Mouse (Mus musculus) liver, postnatal 0 days (tissue): Measurements from ENCODE around the gene Olfr1253. TPM values are rescaled to one million over a fixed set of nuclear protein-coding genes. Genes with fewer than 3 reads are reported as not detected.

Source experiments
- ATAC-seq: fragments of 200-750 bp; cut with Nextera tagmentation; 2 replicates; pipeline ENCODE4 v1.8.0; 2017; ENCODE audit warnings: mild to moderate bottlenecking, moderate library complexity
- DNase-seq: peaks from one replicate; pipeline ENCODE4 v3.0.0-alpha.2; 2016
- H3K27ac ChIP-seq: fragments of 300-500 bp; sonication (generic); 2 replicates; pipeline ENCODE4 v1.5.1; 2014; ENCODE audit warnings: antibody characterized with exemption, moderate library complexity, mild to moderate bottlenecking, low read depth
- H3K27me3 ChIP-seq: fragments of 300-500 bp; sonication (generic); 2 replicates; pipeline ENCODE4 v1.6.1; 2014; ENCODE audit warnings: low read length, control low read depth, mixed read lengths; ENCODE audit not compliant: insufficient read depth
- H3K36me3 ChIP-seq: fragments of 300-500 bp; sonication (generic); replicated peaks from 2 replicates; pipeline ENCODE4 v1.6.1; 2014; ENCODE audit warnings: mild to moderate bottlenecking, control low read depth, low read length, moderate library complexity, mixed read lengths; ENCODE audit not compliant: insufficient read depth
- H3K4me1 ChIP-seq: fragments of 300-500 bp; sonication (generic); 2 replicates; pipeline ENCODE4 v1.6.1; 2014; ENCODE audit warnings: antibody characterized with exemption, mild to moderate bottlenecking, control low read depth; ENCODE audit not compliant: insufficient read depth
- H3K4me2 ChIP-seq: fragments of 300-500 bp; sonication (generic); 2 replicates; pipeline ENCODE4 v1.6.1; 2014; ENCODE audit warnings: low read depth, mild to moderate bottlenecking, low read length, moderate library complexity, mixed read lengths
- H3K4me3 ChIP-seq: fragments of 300-500 bp; sonication (generic); 2 replicates; pipeline ENCODE4 v1.5.1; 2014; ENCODE audit warnings: low read depth, low read length
- H3K9ac ChIP-seq: fragments of 300-500 bp; sonication (generic); replicated peaks from 2 replicates; pipeline ENCODE4 v1.6.1; 2014; ENCODE audit warnings: mild to moderate bottlenecking, moderate library complexity
- H3K9me3 ChIP-seq: fragments of 300-500 bp; sonication (generic); 2 replicates; pipeline ENCODE4 v1.6.1; 2016; ENCODE audit warnings: mild to moderate bottlenecking, control low read depth, low read length, mixed read lengths
- CTCF ChIP-seq: sonication (generic); IDR thresholded peaks from 2 replicates; pipeline ENCODE4 v1.5.1; 2016; ENCODE audit warnings: antibody characterized with exemption, low read depth
- EP300 ChIP-seq: IDR thresholded peaks from 2 replicates; pipeline ENCODE4 v1.6.1; 2016; ENCODE audit warnings: antibody characterized with exemption, low read depth, mild to moderate bottlenecking
- WGBS: fragments of 180-500 bp; shearing (Covaris S2); extraction: QIAGEN DNeasy Blood & Tissue Kit; methylation state at CpG from one replicate; pipeline ENCODE4 v1.1.7; 2014; ENCODE audit not compliant: insufficient replicate concordance; 5-methylcytosine and 5-hydroxymethylcytosine counted together
- polyA plus RNA-seq: library from polyadenylated mRNA; unstranded; fragments of >200 nt; fragmentation: Nextera tagmentation; extraction: Ambion mirVana; gene quantifications from 2 replicates; pipeline ENCODE4 v1.2.1, GENCODE M21; 2015

Olfr1253 gene
- not detected in 2 replicates for polyA plus RNA-seq

GRCm38 (mm10) chr2:89756990-89757389, at the start of gene Olfr1253:
Olfr1253 (minus strand) TSS chr2:89757090.
- H3K9ac ChIP-seq, result no peak within 1 kb of the TSS
- no peak for ATAC-seq
- no peaks in the 10 kb centered on the region for H3K9me3 ChIP-seq
- H3K36me3 ChIP-seq, result no peaks in the 10 kb centered on the region
- no peaks in the 10 kb centered on the region for H3K4me1 ChIP-seq
- no peak within 1 kb of the TSS for H3K4me2 ChIP-seq
- WGBS, result 82% methylated on average over 1 of the region's 1 CpGs
- TF ChIP-seq EP300 (no peak), CTCF (no peak)
- H3K27ac ChIP-seq, result no peak within 1 kb of the TSS
- no peak within 1 kb of the TSS for H3K4me3 ChIP-seq
- no peaks in the 10 kb centered on the region for H3K27me3 ChIP-seq
- DNase-seq, result no peak

DNA sequence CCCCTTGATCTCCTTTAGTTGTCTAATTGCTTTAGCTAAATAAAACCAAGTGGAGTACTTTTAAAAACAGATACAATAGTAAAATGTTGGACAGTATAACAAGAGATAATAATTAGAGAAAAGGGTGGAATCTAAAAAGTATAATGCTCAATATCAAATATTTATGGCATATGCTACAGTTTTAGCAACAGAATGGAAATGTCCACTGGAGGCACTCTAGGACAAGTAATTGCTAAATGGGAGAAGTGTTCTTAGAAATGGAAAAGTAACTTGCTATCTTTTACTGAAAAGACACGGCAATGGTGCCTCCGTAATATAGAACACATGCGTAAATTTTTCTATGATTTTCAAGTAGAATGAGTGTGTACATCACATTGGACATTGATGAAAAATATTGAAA, 42.7 kb upstream of the Olfr1253 start:
- ATAC-seq, result no peak
- 82% methylated on average over 3 of the region's 3 CpGs for WGBS

GRCm38 (mm10) chr2:89793519-89793918, 36.6 kb upstream of the Olfr1253 start, which contains the start of gene Olfr1254:
Olfr1254 (minus strand) TSS chr2:89793619.
- ATAC-seq (no peak), DNase-seq (no peak)
- no peaks in the 10 kb centered on the region for H3K36me3 ChIP-seq
- no peak within 1 kb of the TSS for H3K4me2 ChIP-seq
- no peak within 1 kb of the TSS for H3K9ac ChIP-seq
- H3K4me3 ChIP-seq, result no peak within 1 kb of the TSS
- H3K27me3 ChIP-seq, result no peaks in the 10 kb centered on the region
- H3K9me3 ChIP-seq, result no peaks in the 10 kb centered on the region
- H3K27ac ChIP-seq, result no peak within 1 kb of the TSS
- no peak for TF ChIP-seq EP300
- TF ChIP-seq CTCF, result no peak
- H3K4me1 ChIP-seq, result no peaks in the 10 kb centered on the region

More for the DNA sequence above, 42.7 kb upstream of the Olfr1253 start:
- no peak for TF ChIP-seq EP300
- no peak for TF ChIP-seq CTCF
- Histone ChIP-seq H3K36me3 (no peaks in the 10 kb centered on the region), H3K9me3 (no peaks in the 10 kb centered on the region), H3K27me3 (no peaks in the 10 kb centered on the region), H3K4me3 (no peak overlapping the region), H3K9ac (no peak overlapping the region), H3K4me1 (no peaks in the 10 kb centered on the region), H3K4me2 (no peak overlapping the region), H3K27ac (no peak overlapping the region)
- no peak for DNase-seq

DNA sequence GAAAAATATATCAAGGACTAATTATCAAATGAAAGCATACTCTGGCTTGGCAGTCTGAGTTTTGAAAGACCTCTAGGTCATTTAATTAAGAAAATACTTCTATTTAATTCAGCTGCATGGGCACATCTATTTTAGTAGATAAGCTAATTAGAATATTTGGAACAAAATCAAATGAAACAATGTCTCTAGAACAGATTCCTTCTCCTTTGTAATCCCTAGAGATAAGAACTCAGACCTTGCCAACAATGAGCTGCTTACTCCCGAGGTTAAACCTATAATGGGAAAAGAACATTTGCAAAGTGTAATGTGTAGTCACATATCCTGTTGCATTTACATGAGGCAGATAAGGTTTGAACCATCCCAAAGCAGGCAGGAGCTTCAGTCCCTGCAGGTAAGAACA, 32.0 kb downstream of the Olfr1253 start, which contains the start of gene Olfr1252:
Gene Olfr1252, minus strand, starts transcription at position 101 of the 400 bp plus-strand sequence.
- no peak for ATAC-seq
- no peak within 1 kb of the TSS for H3K9ac ChIP-seq
- 41% methylated on average over 1 of the region's 1 CpGs for WGBS
- H3K9me3 ChIP-seq, result no peaks in the 10 kb centered on the region
- H3K36me3 ChIP-seq, result no peaks in the 10 kb centered on the region
- H3K27ac ChIP-seq, result no peak within 1 kb of the TSS
- TF ChIP-seq CTCF, result no peak
- no peak for TF ChIP-seq EP300
- H3K4me2 ChIP-seq, result no peak within 1 kb of the TSS
- H3K27me3 ChIP-seq, result no peaks in the 10 kb centered on the region
- DNase-seq, result no peak
- H3K4me1 ChIP-seq, result no peaks in the 10 kb centered on the region
- no peak within 1 kb of the TSS for H3K4me3 ChIP-seq

Other genes starting within 250 kb of the Olfr1253 start
- not detected in 2 replicates for gene Olfr1243, start 225.6 kb downstream of the Olfr1253 start, polyA plus RNA-seq
- gene Olfr1245, start 178.6 kb downstream of the Olfr1253 start, polyA plus RNA-seq, result not detected in 2 replicates
- gene Olfr1246, start 163.9 kb downstream of the Olfr1253 start, polyA plus RNA-seq, result not detected in 2 replicates
- not detected in 2 replicates for gene Olfr1247, start 143.0 kb downstream of the Olfr1253 start, polyA plus RNA-seq
- gene Olfr1248, start 138.8 kb downstream of the Olfr1253 start, polyA plus RNA-seq, result not detected in 2 replicates
- not detected in 2 replicates for gene Olfr1249, start 122.1 kb downstream of the Olfr1253 start, polyA plus RNA-seq
- not detected in 2 replicates for gene Olfr1250, start 95.6 kb downstream of the Olfr1253 start, polyA plus RNA-seq
- not detected in 2 replicates for gene Olfr1251, start 85.2 kb downstream of the Olfr1253 start, polyA plus RNA-seq
- not detected in 2 replicates for gene Olfr1252, start 32.1 kb downstream of the Olfr1253 start, polyA plus RNA-seq
- not detected in 2 replicates for gene Olfr1254, start 36.5 kb upstream of the Olfr1253 start, polyA plus RNA-seq
- gene Olfr1255, start 55.0 kb upstream of the Olfr1253 start, polyA plus RNA-seq, result not detected in 2 replicates
- not detected in 2 replicates for gene Olfr1256, start 84.5 kb upstream of the Olfr1253 start, polyA plus RNA-seq
- gene Olfr48, start 91.1 kb upstream of the Olfr1253 start, polyA plus RNA-seq, result not detected in 2 replicates
- gene Olfr1257, start 121.3 kb upstream of the Olfr1253 start, polyA plus RNA-seq, result not detected in 2 replicates
- gene Olfr1258, start 170.2 kb upstream of the Olfr1253 start, polyA plus RNA-seq, result not detected in 2 replicates
- gene Olfr1259, start 191.6 kb upstream of the Olfr1253 start, polyA plus RNA-seq, result not detected in 2 replicates
- gene Olfr1260, start 217.2 kb upstream of the Olfr1253 start, polyA plus RNA-seq, result not detected in 2 replicates
- not detected in 2 replicates for gene Olfr1261, start 234.1 kb upstream of the Olfr1253 start, polyA plus RNA-seq
- not detected in 2 replicates for gene Olfr1262, start 243.1 kb upstream of the Olfr1253 start, polyA plus RNA-seq